Mouse (Mus musculus): ENCODE measurements around the gene Luc7l3. TPM values are rescaled to one million over a fixed set of nuclear protein-coding genes. Genes with fewer than 3 reads are reported as not detected.

The Luc7l3 gene
- 180 to 368 TPM (median 210 TPM) in 3 replicates for total RNA-seq (2017)

DNA sequence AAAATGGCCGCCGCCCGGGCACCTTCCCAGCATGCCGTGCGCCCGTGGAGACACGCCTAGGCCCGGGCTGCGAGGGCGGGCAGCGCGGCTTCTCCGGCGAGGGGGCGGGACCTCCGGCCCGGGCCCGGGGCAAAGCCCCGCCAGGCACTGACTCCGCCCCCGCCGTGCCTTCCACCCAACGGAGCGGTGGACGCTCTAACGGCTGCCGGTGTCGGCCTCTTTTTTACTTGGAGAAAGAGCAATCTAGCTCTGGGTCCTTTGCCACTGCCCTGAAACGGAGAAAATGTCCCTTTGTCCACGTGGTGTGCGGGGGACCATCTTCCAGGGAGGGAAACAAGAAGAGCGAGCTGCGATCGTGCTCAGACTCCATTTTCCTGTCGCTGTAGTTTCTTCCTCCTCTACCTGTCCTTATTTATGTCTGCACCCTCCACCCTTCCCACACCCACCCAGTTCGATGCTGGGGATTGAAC is at the start of gene Luc7l3:
Luc7l3 (minus strand) TSS at position 58 of the 470 bp plus-strand sequence.
- ATAC-seq (replicated peaks; ENCODE audit: insufficient number of reproducible peaks, low FRiP score, low TSS enrichment, poor library complexity, severe bottlenecking), result peak; percentile 80

DNA sequence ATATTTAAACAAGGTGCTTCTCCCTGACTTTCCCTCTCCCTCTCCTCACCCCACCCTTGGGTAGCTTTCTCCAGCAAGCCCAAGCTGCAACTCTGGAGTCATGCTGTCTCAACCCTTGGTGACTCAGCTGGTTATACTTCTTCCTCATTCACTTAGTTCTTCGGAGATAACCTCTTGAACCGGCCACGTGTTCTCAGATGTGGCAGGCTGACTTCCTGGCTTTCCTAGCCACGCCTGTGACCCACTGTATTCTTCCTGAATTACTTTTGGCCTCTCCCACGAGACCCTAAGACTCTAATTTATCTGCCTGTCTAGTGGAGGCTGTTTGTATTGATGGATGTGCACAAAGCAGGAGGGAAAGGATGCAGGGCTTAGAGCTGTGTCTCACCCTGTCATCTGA is 49.0 kb upstream of the Luc7l3 start:
- peak; percentile 49 for ATAC-seq (replicated peaks; ENCODE audit: insufficient number of reproducible peaks, low FRiP score, low TSS enrichment, poor library complexity, severe bottlenecking)

DNA sequence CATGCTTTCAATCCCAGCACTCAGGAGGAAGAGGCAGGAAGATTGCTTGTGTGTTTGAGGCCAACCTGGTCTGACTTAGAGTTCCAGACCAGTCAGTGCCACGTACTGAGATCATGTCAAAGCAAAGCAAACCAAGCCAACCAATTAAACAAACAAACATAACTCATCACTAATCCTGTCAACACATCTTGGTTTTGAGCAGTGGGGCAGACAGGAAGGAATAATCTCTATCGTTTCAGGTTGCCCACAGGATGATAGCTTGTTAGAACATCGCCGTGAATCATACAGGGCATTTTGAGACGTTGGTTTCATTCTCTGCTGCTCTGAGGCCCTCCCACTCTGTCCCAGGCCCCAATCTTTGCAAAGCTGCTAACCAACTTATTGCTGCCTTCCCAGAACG is 48.2 kb upstream of the Luc7l3 start:
- ATAC-seq (replicated peaks; ENCODE audit: insufficient number of reproducible peaks, low FRiP score, low TSS enrichment, poor library complexity, severe bottlenecking), result no peak

- ATAC-seq (replicated peaks; ENCODE audit: insufficient number of reproducible peaks, low FRiP score, low TSS enrichment, poor library complexity, severe bottlenecking), result no peak
Measured at GRCm38 (mm10) chr11:94365340-94365739, 43.6 kb upstream of the Luc7l3 start.

- no peak for ATAC-seq (replicated peaks; ENCODE audit: insufficient number of reproducible peaks, low FRiP score, low TSS enrichment, poor library complexity, severe bottlenecking)
Measured at GRCm38 (mm10) chr11:94363690-94364089, 41.9 kb upstream of the Luc7l3 start.

DNA sequence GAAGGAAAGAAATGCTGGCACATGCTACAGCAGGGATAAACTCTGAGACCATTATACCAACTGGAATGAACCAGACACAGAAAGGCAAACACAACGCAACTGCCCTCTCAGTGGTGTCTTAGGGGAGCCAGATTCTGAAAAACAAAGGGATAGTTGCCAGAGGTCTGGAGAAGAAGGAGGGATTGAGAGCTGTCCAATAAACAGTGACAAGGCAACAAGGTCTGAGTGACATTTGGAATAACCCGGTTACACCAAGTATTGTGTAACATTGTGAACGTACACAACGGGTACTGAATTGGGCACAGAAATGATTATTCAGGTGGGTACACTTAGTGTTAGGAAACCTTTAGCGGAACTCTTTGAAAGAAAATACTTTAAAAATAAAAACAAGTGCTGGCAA is 40.3 kb upstream of the Luc7l3 start:
- no peak for ATAC-seq (replicated peaks; ENCODE audit: insufficient number of reproducible peaks, low FRiP score, low TSS enrichment, poor library complexity, severe bottlenecking)

GRCm38 (mm10) chr11:94361166-94361870 is 39.5 kb upstream of the Luc7l3 start:
- ATAC-seq (replicated peaks; ENCODE audit: insufficient number of reproducible peaks, low FRiP score, low TSS enrichment, poor library complexity, severe bottlenecking), result 0 out of 2 replicates have a peak, but pooled peaks have one; percentile 24

DNA sequence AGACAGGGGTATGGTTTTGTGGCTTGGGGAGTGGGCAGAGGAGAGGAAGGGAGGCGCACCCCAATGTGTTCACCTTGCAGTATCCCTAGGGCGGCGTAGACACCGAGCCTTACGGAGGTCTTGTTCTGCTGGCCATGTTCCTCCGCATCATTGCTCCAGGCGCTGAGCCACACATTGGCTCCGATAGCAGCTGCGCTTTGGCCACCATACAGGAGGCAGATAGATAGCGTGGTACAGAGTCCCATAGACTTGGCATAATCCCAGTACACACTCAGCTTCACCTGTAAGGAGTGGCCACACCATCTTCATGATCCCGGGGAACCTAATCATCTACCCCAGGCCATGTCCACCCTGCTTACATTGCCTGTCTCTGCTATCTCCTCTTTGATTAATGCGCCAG is 37.4 kb upstream of the Luc7l3 start:
- ATAC-seq (replicated peaks; ENCODE audit: insufficient number of reproducible peaks, low FRiP score, low TSS enrichment, poor library complexity, severe bottlenecking), result no peak

- no peak for ATAC-seq (replicated peaks; ENCODE audit: insufficient number of reproducible peaks, low FRiP score, low TSS enrichment, poor library complexity, severe bottlenecking)
Measured at GRCm38 (mm10) chr11:94355521-94356217, 33.9 kb upstream of the Luc7l3 start.

GRCm38 (mm10) chr11:94351094-94351493 is 29.3 kb upstream of the Luc7l3 start:
- no peak for ATAC-seq (replicated peaks; ENCODE audit: insufficient number of reproducible peaks, low FRiP score, low TSS enrichment, poor library complexity, severe bottlenecking)

- no peak for ATAC-seq (replicated peaks; ENCODE audit: insufficient number of reproducible peaks, low FRiP score, low TSS enrichment, poor library complexity, severe bottlenecking)
Measured at GRCm38 (mm10) chr11:94350337-94350736, 28.5 kb upstream of the Luc7l3 start.

GRCm38 (mm10) chr11:94349839-94350238 is 28.1 kb upstream of the Luc7l3 start:
- no peak for ATAC-seq (replicated peaks; ENCODE audit: insufficient number of reproducible peaks, low FRiP score, low TSS enrichment, poor library complexity, severe bottlenecking)

DNA sequence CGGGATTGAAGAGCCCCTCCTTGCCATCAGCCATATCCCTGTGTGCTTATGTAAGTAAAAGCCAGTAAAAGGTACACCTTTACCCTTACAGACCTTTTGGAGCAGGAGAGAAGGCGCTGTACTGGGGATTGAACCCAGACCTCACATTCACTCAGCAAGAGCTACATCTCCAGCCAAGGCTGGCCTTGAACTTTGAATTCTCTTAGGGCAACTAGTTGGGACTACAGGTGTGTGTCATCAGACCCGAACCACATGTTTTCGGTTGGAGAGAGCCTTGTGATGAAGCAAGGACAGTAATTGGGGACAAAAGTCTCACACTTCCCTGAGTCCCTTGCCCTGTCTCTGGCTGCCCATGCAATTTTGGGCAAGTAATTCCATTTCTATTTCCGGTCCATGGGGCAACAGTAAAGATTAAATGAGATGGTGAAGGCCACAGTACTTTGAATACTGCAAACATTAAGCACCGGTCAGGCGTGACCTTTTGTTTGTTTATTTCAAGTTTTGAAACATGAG is 25.3 kb upstream of the Luc7l3 start:
- no peak for ATAC-seq (replicated peaks; ENCODE audit: insufficient number of reproducible peaks, low FRiP score, low TSS enrichment, poor library complexity, severe bottlenecking)

DNA sequence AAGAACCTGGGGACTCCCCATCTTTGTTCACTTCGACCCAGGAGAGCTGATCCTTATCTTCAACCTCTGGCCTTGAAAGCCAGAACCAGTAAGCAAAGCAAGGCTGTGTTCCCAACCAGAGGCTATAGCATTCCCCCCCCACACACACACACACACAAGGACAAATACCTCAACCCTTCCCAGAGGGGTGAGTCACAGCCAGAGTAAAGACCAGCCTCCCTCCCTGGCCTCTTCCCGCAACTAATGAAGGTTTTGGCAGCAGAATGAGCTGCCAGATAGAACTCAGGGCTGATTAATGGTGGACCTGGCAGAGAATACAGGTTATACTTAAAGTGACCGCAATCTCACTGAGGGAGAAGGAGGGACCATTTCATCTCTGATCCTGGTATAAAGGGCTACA is 24.8 kb upstream of the Luc7l3 start:
- no peak for ATAC-seq (replicated peaks; ENCODE audit: insufficient number of reproducible peaks, low FRiP score, low TSS enrichment, poor library complexity, severe bottlenecking)

DNA sequence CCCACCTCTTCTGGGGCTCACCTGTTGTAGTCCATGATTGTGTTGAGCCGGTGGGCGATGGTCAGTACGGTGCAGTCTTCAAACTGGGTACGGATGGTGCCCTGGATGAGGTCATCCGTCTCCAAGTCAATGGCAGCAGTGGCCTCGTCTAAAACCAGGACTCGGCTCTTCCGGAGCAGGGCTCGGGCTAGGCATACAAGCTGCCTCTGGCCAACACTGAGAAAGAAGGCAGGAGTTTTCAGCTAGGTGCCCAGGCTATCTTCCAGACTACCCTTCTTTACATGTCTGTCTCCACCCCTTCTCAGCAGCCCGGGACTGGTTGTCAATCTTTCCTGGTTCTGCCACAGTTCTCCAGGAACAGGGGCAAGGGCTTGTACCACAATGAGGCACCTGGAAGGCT is 24.1 kb upstream of the Luc7l3 start:
- no peak for ATAC-seq (replicated peaks; ENCODE audit: insufficient number of reproducible peaks, low FRiP score, low TSS enrichment, poor library complexity, severe bottlenecking)

- ATAC-seq (replicated peaks; ENCODE audit: insufficient number of reproducible peaks, low FRiP score, low TSS enrichment, poor library complexity, severe bottlenecking), result no peak
Measured at GRCm38 (mm10) chr11:94344470-94344869, 22.7 kb upstream of the Luc7l3 start.

DNA sequence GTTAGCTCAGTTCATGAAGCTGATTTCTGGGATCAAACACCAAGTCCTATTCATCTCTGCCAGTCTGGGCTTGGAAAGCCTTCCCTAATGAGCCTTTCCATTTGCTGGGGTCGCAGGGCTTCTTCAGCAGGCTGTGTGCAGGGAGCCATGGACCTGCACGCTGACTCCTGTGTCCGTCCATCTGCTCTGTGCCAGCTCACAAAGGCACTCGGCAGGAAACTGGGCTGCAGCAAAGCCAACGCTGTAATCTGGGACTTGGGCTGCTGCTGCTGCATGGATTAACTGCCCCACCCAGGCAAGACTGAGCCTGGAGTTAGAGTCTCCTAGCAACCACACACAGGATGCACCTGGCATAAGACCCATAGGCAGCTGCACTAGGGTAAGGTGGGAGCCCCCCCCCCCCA is 22.2 kb upstream of the Luc7l3 start:
- ATAC-seq (replicated peaks; ENCODE audit: insufficient number of reproducible peaks, low FRiP score, low TSS enrichment, poor library complexity, severe bottlenecking), result no peak

DNA sequence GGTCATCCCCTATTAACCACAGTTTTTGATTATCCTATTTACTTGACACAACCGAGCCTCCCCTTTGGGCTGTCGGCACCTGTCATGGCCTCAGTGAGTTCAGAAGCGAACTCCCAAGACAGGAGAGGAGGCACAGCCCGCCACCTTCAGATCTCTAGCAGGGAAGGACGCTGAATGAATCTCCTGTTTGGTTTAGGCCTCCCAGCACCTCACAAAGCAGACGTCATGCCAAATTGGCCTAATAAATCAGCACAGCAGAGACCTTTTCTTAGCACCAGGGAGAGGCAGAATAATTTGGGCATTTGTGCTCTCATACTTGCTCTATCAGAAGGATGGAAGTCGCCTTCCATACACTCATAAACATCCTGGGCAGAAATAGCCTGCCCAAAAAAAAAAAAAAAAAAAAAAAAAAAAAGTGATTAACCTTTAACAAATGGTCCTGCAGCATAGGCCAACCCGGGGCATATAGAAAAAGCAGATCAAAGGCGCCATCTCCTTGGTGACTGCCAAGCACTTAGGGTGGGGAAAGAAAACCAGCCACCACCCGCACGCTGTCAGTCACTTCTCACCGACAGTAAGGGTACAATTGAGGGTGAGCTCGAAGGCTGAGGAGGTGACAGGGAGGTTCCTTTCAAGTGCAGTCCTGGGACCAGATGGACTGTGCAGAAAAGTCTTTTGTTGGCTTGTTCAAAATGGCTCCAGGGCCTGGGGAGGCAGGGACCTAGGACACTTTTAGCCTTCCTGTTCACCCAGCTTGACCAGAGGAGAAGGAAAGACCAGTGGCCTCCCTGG is 20.5 kb upstream of the Luc7l3 start:
- ATAC-seq (replicated peaks; ENCODE audit: insufficient number of reproducible peaks, low FRiP score, low TSS enrichment, poor library complexity, severe bottlenecking), result no peak

All from monocyte, adult 5-6 weeks (primary cell).